Mouse (Mus musculus) CD8-positive naive resting alpha-beta T cell, adult 2 months (primary cell): Measurements from ENCODE around the gene Trim65.
A peak's percentile ranks its signal among the peaks of the same experiment; 100 is the strongest.
"Not testable (repeated sequence)": the region's sequence is repeated elsewhere in the genome, so short reads cannot be mapped to it uniquely, and the experiment has no call there.

ENCODE experiments used
- DNase-seq, 2 experiments: peaks; one replicate each; pipeline ENCODE4 v3.0.0; 2022; ENCODE audit warnings: low read depth in 2 of 2, low spot score in 2 of 2

The Trim65 gene

GRCm38 (mm10) chr11:116142211-116142991, 11.5 kb upstream of the Trim65 start:
- no peak for DNase-seq

- DNase-seq: peak; percentile 81 to 83
Observed at GRCm38 (mm10) chr11:116138468-116139138, 7.7 kb upstream of the Trim65 start, which contains the start of gene Mrpl38. Gene Mrpl38, minus strand, starts transcription at chr11:116138868.

- no peak for DNase-seq
Observed at GRCm38 (mm10) chr11:116138096-116138467, 7.2 kb upstream of the Trim65 start.

- DNase-seq: no peak
Observed at GRCm38 (mm10) chr11:116134171-116134570, 3.2 kb upstream of the Trim65 start.

GRCm38 (mm10) chr11:116133497-116133896, 2.6 kb upstream of the Trim65 start:
- DNase-seq: no peak

GRCm38 (mm10) chr11:116132366-116133333, 1.7 kb upstream of the Trim65 start:
- DNase-seq: no peak

- DNase-seq: peak in 1 of 2 experiments; percentile 12
Observed at GRCm38 (mm10) chr11:116131349-116132170, 632 bp upstream of the Trim65 start.

GRCm38 (mm10) chr11:116129993-116130487, 888 bp downstream of the Trim65 start:
- DNase-seq: peak in 1 of 2 experiments; percentile 13

- no peak for DNase-seq
Observed at GRCm38 (mm10) chr11:116129091-116129790, 1.7 kb downstream of the Trim65 start.

- no peak for DNase-seq
Observed at GRCm38 (mm10) chr11:116127986-116128385, 2.9 kb downstream of the Trim65 start.

GRCm38 (mm10) chr11:116127156-116127980, 3.6 kb downstream of the Trim65 start, which contains the start of gene Trim47:
Gene Trim47, minus strand, starts transcription at chr11:116127210.
- no peak for DNase-seq

GRCm38 (mm10) chr11:116126261-116126660, 4.7 kb downstream of the Trim65 start:
- no peak for DNase-seq

GRCm38 (mm10) chr11:116121731-116122245, 9.1 kb downstream of the Trim65 start:
- DNase-seq: not testable (repeated sequence)

GRCm38 (mm10) chr11:116117819-116118218, 13.1 kb downstream of the Trim65 start:
- no peak for DNase-seq

- no peak for DNase-seq
Observed at GRCm38 (mm10) chr11:116117241-116117640, 13.7 kb downstream of the Trim65 start.

- DNase-seq: no peak
Observed at GRCm38 (mm10) chr11:116111611-116112203, 19.2 kb downstream of the Trim65 start.

GRCm38 (mm10) chr11:116111067-116111466, 19.9 kb downstream of the Trim65 start:
- no peak for DNase-seq

GRCm38 (mm10) chr11:116110540-116110939, 20.4 kb downstream of the Trim65 start:
- no peak for DNase-seq
